In genomic region chr14:74602543-74602942, GRCm38 (mm10) we compare ENCODE assay signal across 7 mouse cellular contexts. TPM values are rescaled to one million over a fixed set of nuclear protein-coding genes. Genes with fewer than 3 reads are reported as not detected.
DNase-seq lines count a peak whose midpoint lies in the region; ATAC-seq and TF ChIP-seq lines count a peak whose summit lies in the region.

No protein-coding gene starts in this region.

- peak; percentile 22; the same call in 1 of the 2 replicates for TF ChIP-seq CTCF in spleen, adult 2 months (IDR thresholded peaks at IDR 0.05; ENCODE audit: extremely low read depth, insufficient read depth, insufficient read length, insufficient replicate concordance)
- peak; percentile 75 for TF ChIP-seq CTCF in lung, adult 2 months (IDR thresholded peaks at IDR 0.05; ENCODE audit: insufficient read depth, low read length)

- WGBS in spleen, adult 2 months, result 53% methylated on average over 7 of the region's 7 CpGs
- WGBS in forebrain, embryonic 13.5 days, result 52% methylated on average over 7 of the region's 7 CpGs
- WGBS in lung, adult 2 months, result 30% methylated on average over 7 of the region's 7 CpGs

- no peak overlapping the region for H3K27ac ChIP-seq in spleen, adult 2 months (ENCODE audit: insufficient read depth, low read length)
- H3K27ac ChIP-seq in forebrain, embryonic 13.5 days, result no peak overlapping the region

- H3K4me3 ChIP-seq in spleen, adult 2 months (ENCODE audit: extremely low read depth, insufficient read depth, insufficient read length), result no peak overlapping the region
- H3K4me3 ChIP-seq in forebrain, embryonic 13.5 days, result no peak overlapping the region
- H3K4me3 ChIP-seq in lung, adult 2 months (replicated peaks; ENCODE audit: extremely low read depth, low read depth, low read length), result no peak overlapping the region

- H3K4me1 ChIP-seq in spleen, adult 2 months (ENCODE audit: control insufficient read depth, insufficient read depth, insufficient read length), result no peaks in the 10 kb centered on the region
- no peaks in the 10 kb centered on the region for H3K4me1 ChIP-seq in forebrain, embryonic 13.5 days
- no peaks in the 10 kb centered on the region for H3K4me1 ChIP-seq in lung, adult 2 months (ENCODE audit: control insufficient read depth, insufficient read depth, low read length)

- peak in 1 of 2 experiments; percentile 8 for DNase-seq in spleen, adult 2 months (ENCODE audit: low read depth in 1 of 2, low spot score in 2 of 2)
- DNase-seq in spleen, adult 12 weeks (ENCODE audit: low spot score), result no peak
- peak; percentile 67 to 78 for DNase-seq in adrenal gland, postnatal 36 days
- DNase-seq in kidney, postnatal 14 days, result peak; percentile 61
- DNase-seq in lung, adult 2 months, result peak; percentile 30
- peak; percentile 67 for DNase-seq in right cerebral cortex, postnatal 14 days

- peak; percentile 81 for ATAC-seq in forebrain, embryonic 13.5 days

- H3K9me3 ChIP-seq in forebrain, embryonic 13.5 days (replicated peaks), result no peaks in the 10 kb centered on the region

- H3K4me2 ChIP-seq in forebrain, embryonic 13.5 days, result no peak overlapping the region

- no peak for TF ChIP-seq POLR2A in spleen, adult 2 months (IDR thresholded peaks at IDR 0.05; ENCODE audit: low read depth, low read length)
- TF ChIP-seq POLR2A in lung, adult 2 months (IDR thresholded peaks at IDR 0.05; ENCODE audit: borderline replicate concordance, extremely low read depth, low read depth, low read length), result no peak

- H3K27me3 ChIP-seq in spleen, adult 2 months (ENCODE audit: control insufficient read depth, insufficient read depth, low read length), result no peaks in the 10 kb centered on the region
- no peaks in the 10 kb centered on the region for H3K27me3 ChIP-seq in forebrain, embryonic 13.5 days

- H3K9ac ChIP-seq in forebrain, embryonic 13.5 days, result no peak overlapping the region

- no peaks in the 10 kb centered on the region for H3K36me3 ChIP-seq in spleen, adult 2 months (ENCODE audit: control insufficient read depth, insufficient read depth, low read length)
- H3K36me3 ChIP-seq in forebrain, embryonic 13.5 days (ENCODE audit: poor library complexity, severe bottlenecking), result no peaks in the 10 kb centered on the region

RNA-seq across cellular contexts. Expression of gene Htr2a, which starts 38.1 kb away (rescaled TPM):
- 0.19 and 0.25 TPM in 2 replicates for polyA plus RNA-seq in spleen, adult 2 months (2012; rRNA removed)
- under 1 TPM; 0.03 to 0.10 TPM for total RNA-seq in adrenal gland, postnatal 36 days (2021)
- polyA plus RNA-seq in forebrain, embryonic 13.5 days (2015; fragmentation: Nextera tagmentation; extraction: Ambion mirVana), result 0.65 and 0.71 TPM in 2 replicates
- polyA plus RNA-seq in lung, adult 2 months (2012; rRNA removed), result 0.31 TPM in 2 replicates
